Mouse (Mus musculus) embryo, embryonic 11.5 days (tissue): ENCODE data around the gene Fnbp1l.

Experiments used
- DNase-seq: peaks from one replicate; pipeline ENCODE4 v3.0.0-alpha.2; 2012; ENCODE audit warnings: low read depth, low spot score

Fnbp1l gene

GRCm38 (mm10) chr3:122606105-122606801 lies 13.3 kb downstream of the Fnbp1l start:
- no peak for DNase-seq

- DNase-seq = no peak
These were observed 16.3 kb downstream of the Fnbp1l start for GRCm38 (mm10) chr3:122603229-122603628.

- no peak for DNase-seq
These were observed 17.1 kb downstream of the Fnbp1l start for GRCm38 (mm10) chr3:122602370-122602769.

GRCm38 (mm10) chr3:122599291-122599690 lies 20.2 kb downstream of the Fnbp1l start:
- no peak for DNase-seq

- DNase-seq = no peak
These were observed 28.7 kb downstream of the Fnbp1l start for GRCm38 (mm10) chr3:122590804-122591203.

- DNase-seq = no peak
These were observed 29.2 kb downstream of the Fnbp1l start for GRCm38 (mm10) chr3:122590346-122590745.

- DNase-seq = no peak
These were observed 32.4 kb downstream of the Fnbp1l start for GRCm38 (mm10) chr3:122586918-122587641.

- DNase-seq = no peak
These were observed 42.2 kb downstream of the Fnbp1l start for GRCm38 (mm10) chr3:122577360-122577759.

GRCm38 (mm10) chr3:122574921-122575320 lies 44.6 kb downstream of the Fnbp1l start:
- DNase-seq = no peak

GRCm38 (mm10) chr3:122573426-122574286 lies 45.9 kb downstream of the Fnbp1l start:
- no peak for DNase-seq

GRCm38 (mm10) chr3:122566549-122566948 lies 53.0 kb downstream of the Fnbp1l start:
- DNase-seq = no peak

- DNase-seq = no peak
These were observed 53.4 kb downstream of the Fnbp1l start for GRCm38 (mm10) chr3:122566112-122566511.

GRCm38 (mm10) chr3:122565285-122565684 lies 54.2 kb downstream of the Fnbp1l start:
- DNase-seq = no peak

GRCm38 (mm10) chr3:122557766-122558165 lies 61.7 kb downstream of the Fnbp1l start:
- DNase-seq = no peak

GRCm38 (mm10) chr3:122551174-122551573 lies 68.3 kb downstream of the Fnbp1l start:
- no peak for DNase-seq

- DNase-seq = no peak
These were observed 72.0 kb downstream of the Fnbp1l start for GRCm38 (mm10) chr3:122547469-122547868.

- DNase-seq = no peak
These were observed 74.2 kb downstream of the Fnbp1l start for GRCm38 (mm10) chr3:122545346-122545745.

- no peak for DNase-seq
These were observed 78.6 kb downstream of the Fnbp1l start for GRCm38 (mm10) chr3:122540918-122541317.

GRCm38 (mm10) chr3:122539961-122540690 lies 79.4 kb downstream of the Fnbp1l start:
- no peak for DNase-seq

GRCm38 (mm10) chr3:122538851-122539250 lies 80.7 kb downstream of the Fnbp1l start:
- DNase-seq = no peak

GRCm38 (mm10) chr3:122535938-122536703 lies 83.4 kb downstream of the Fnbp1l start:
- DNase-seq = no peak
